Mouse (Mus musculus): ENCODE measurements around the gene Ppp1r36.

GRCm38 (mm10) chr12:76392979-76393378 lies 24.4 kb upstream of the Ppp1r36 start:
- TF ChIP-seq CTCF (IDR thresholded peaks at IDR 0.05; ENCODE audit: low read depth) (no peak), EP300 (IDR thresholded peaks at IDR 0.05; ENCODE audit: low read depth) (no peak)
